Mouse (Mus musculus): ENCODE measurements around the gene Plekhb1. TPM values are rescaled to one million over a fixed set of nuclear protein-coding genes. Genes with fewer than 3 reads are reported as not detected.
A peak's percentile ranks its signal among the peaks of the same experiment; 100 is the strongest.

Gene Plekhb1
- polyA plus RNA-seq (2016; fragmentation: Nextera tagmentation; extraction: Ambion mirVana), result 4.2 and 4.4 TPM in 2 replicates

DNA sequence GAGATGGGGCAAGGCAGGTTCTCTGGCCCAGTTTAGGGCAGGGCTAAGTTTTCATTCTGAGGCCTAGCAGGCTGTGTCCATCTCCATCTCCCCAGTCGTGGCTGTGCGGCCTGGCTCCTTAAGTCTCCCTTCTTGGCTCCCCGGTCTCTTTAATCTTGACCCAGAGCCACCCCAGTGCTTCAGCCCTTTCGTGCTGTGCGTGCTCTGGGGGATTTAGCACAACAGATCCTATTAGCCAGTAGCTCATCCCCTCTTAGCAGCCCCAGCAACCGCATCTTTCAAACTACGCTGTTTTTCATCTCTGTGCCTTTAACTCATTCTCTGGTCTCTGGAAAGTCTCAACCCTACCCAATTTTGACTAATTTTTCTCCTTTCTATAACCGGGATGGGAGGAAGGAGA lies at the start of gene Plekhb1:
TSS of gene Plekhb1 (minus strand) at position 184 of the 400 bp plus-strand sequence.
- Histone ChIP-seq H3K4me3 (peak within 1 kb of the TSS; percentile 3), H3K27ac (replicated peaks) (peak within 1 kb of the TSS; percentile 64; the same call in 1 of the 2 replicates), H3K4me1 (peaks cover 35% of the 10 kb centered on the region), H3K36me3 (no peaks in the 10 kb centered on the region), H3K27me3 (ENCODE audit: low read depth, poor library complexity, severe bottlenecking) (no peaks in the 10 kb centered on the region), H3K9me3 (replicated peaks) (no peaks in the 10 kb centered on the region)
- no peak for DNase-seq (ENCODE audit: low spot score)
- 39% methylated on average over 8 of the region's 8 CpGs for WGBS

DNA sequence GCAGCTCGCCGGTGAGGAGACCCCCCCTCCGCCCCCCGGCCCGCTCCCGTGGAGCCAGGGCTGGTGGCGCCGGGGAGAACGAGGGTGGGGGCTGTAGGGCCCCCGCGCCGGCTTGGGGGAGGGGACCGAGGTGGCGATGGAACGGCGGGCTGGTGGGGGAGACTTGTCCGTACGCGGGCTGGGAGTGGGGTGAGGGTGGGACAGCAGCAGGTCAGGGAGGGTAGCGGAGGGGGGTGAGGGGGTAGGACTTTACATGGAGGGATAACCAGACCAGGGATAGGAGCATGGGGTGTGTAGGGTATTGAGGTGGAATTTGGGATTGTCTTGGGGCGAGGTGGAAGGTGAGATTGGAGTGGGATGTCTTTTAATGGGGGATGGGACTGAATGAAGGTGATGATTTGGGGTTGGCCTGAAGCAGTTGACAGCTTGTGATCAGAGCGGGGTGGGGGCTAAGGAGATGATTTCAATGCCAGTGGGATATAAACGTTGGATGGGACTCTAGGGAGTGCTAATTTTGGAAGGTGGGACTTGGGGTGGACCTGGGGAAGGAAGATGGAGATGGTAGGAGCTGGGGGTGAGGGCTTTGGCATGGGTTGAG lies 44.8 kb upstream of the Plekhb1 start:
- peak overlapping the region; percentile 93 for H3K4me3 ChIP-seq
- no peaks in the 10 kb centered on the region for H3K36me3 ChIP-seq
- under 1% methylated on average over 23 of the region's 23 CpGs for WGBS
- H3K9me3 ChIP-seq (replicated peaks), result no peaks in the 10 kb centered on the region
- peaks cover 30% of the 10 kb centered on the region for H3K4me1 ChIP-seq
- DNase-seq (ENCODE audit: low spot score), result no peak
- peak overlapping the region; percentile 99 for H3K27ac ChIP-seq (replicated peaks)
- H3K27me3 ChIP-seq (ENCODE audit: low read depth, poor library complexity, severe bottlenecking), result no peaks in the 10 kb centered on the region

DNA sequence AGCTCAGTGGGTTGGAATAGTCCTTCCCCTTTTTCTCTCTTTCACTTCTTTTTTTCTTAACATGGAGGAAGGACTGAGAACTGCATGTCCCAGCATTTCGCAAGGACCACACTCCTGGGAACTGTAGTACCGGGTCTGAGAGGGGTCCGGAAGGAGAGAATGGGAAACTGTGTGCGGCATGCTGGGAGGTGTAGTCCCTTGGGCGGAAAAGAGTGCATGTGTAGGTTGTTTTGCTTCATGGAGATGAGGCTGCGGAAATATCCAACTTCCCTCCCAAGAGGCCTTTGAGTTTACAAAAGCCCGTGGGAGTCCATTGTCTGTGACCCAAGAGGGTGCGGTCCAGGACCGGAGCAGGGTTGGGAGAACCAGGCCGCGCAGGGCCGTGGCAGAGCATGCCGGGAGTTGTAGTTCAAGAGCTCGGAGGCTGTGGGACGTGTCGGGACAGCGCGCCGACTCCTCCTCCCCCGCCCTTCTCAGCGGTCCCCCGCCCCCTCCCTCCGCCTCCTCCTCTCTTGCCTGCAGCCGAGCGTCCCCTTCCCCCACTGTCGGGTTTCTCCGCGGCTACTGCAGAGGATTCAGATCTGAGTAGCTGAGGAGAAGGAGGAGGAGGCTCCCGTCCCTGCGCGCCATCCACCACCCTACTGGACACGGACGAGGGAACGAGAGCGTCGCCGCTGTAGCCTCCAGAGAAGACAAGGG lies 44.1 kb upstream of the Plekhb1 start, which contains the start of gene Fam168a:
TSS of gene Fam168a (plus strand) at position 493 of the 699 bp plus-strand sequence.
- H3K27ac ChIP-seq (replicated peaks), result peak within 1 kb of the TSS; percentile 99
- WGBS, result 0% methylated on average over 36 of the region's 37 CpGs
- peaks cover 30% of the 10 kb centered on the region for H3K4me1 ChIP-seq
- peak within 1 kb of the TSS; percentile 93 for H3K4me3 ChIP-seq
- peak; percentile 98 for DNase-seq (ENCODE audit: low spot score)
- no peaks in the 10 kb centered on the region for H3K27me3 ChIP-seq (ENCODE audit: low read depth, poor library complexity, severe bottlenecking)
- H3K36me3 ChIP-seq, result no peaks in the 10 kb centered on the region
- no peaks in the 10 kb centered on the region for H3K9me3 ChIP-seq (replicated peaks)

DNA sequence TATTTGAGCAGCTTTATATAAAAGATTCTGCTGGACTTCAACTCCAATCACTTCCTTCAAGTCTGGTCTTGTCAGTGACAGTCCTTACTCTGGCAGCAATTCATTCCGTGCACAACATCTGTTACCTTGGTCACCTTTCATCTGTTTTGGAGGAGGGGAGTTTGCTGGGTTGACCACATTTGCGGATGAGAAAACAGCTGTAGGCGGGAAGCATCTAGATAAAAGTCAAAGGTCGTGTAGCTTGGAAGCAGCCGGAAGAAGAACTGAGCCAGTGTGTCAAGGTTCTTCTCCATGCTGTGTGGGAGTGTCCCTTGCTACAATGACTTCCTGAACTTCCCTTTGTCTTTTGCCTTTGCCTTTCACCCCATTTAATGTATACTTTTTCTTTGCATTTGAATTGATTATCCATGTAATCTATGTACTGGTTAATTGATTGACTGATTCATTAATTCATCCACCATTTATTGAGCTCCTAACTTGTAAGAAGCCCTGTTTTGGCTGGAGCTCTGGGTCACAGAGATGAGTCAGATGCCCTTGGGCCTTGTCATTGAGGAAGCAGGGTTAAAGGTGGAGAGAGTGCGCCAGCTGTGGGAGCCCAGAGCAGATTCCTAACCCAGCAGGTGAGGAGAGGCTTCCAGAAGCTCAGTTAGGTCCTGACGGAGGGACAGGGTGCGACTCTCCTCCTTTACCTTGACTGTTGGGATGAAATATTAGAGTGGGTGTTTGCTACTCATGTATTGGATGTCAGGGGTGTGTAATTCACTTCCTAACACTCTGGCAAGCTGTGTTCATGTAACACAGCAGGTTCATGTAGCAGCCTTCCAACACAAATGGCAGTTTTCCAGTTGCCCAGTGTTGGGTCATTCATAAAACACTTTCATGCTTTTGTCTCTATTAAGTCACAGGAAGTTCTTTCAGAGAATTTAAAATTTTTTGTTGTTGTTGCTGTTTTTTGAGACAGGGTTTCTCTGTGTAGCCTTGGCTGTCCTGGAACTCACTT lies 37.9 kb upstream of the Plekhb1 start:
- no peaks in the 10 kb centered on the region for H3K27me3 ChIP-seq (ENCODE audit: low read depth, poor library complexity, severe bottlenecking)
- H3K4me1 ChIP-seq, result peaks cover 14% of the 10 kb centered on the region; the same call in 1 of the 2 replicates
- H3K9me3 ChIP-seq (replicated peaks), result no peaks in the 10 kb centered on the region
- 59% methylated on average over 8 of the region's 8 CpGs for WGBS
- DNase-seq (ENCODE audit: low spot score), result no peak
- no peaks in the 10 kb centered on the region for H3K36me3 ChIP-seq
- H3K27ac ChIP-seq (replicated peaks), result no peak overlapping the region
- no peak overlapping the region for H3K4me3 ChIP-seq

DNA sequence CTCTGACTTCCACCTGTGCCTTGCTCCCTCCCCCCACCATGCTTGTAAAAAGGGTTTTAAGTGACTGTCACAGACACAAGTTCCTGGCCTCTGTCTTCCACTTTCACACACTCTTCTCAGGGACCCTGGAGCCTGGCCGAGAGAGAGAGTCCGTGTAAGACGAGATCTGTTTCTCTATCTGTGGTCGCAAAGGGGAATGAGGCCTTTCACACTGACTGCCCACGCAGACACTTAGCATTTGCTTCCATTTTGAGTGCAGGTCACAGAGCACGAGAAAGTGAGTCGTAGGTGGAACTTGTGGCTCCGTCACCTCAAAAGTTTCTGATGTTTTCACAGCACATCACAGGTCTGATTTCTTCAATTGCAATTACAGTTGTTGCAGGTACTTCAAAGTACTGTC lies 31.0 kb upstream of the Plekhb1 start:
- DNase-seq (ENCODE audit: low spot score), result no peak
- Histone ChIP-seq H3K27ac (replicated peaks) (no peak overlapping the region), H3K36me3 (no peaks in the 10 kb centered on the region), H3K4me3 (no peak overlapping the region), H3K9me3 (replicated peaks) (no peaks in the 10 kb centered on the region), H3K4me1 (no peaks in the 10 kb centered on the region), H3K27me3 (ENCODE audit: low read depth, poor library complexity, severe bottlenecking) (no peaks in the 10 kb centered on the region)
- WGBS, result 77% methylated on average over 8 of the region's 8 CpGs

DNA sequence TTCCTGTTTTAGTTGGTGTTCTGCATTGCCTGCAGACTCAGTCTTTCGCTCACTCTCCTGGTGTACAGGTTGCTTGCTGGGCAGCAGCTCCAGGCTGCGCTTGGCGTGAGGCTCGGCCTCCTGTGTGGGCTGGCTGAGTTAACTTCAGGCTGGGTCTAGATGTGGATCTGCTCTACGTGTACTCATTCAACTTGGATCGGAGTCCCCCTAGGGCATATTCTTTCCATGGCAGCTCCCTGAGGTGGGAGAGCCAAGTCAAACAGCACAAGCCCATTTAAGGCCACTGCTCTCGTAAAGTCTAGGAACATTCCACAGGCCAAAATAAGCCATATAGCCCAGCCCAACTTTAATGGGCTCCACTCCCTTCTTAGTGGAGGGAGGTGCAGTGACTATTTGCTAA lies 26.3 kb upstream of the Plekhb1 start:
- WGBS, result 91% methylated on average over 7 of the region's 7 CpGs
- no peaks in the 10 kb centered on the region for H3K36me3 ChIP-seq
- H3K9me3 ChIP-seq (replicated peaks), result no peaks in the 10 kb centered on the region
- no peak overlapping the region for H3K4me3 ChIP-seq
- no peaks in the 10 kb centered on the region for H3K27me3 ChIP-seq (ENCODE audit: low read depth, poor library complexity, severe bottlenecking)
- DNase-seq (ENCODE audit: low spot score), result no peak
- H3K4me1 ChIP-seq, result no peaks in the 10 kb centered on the region
- H3K27ac ChIP-seq (replicated peaks), result no peak overlapping the region

DNA sequence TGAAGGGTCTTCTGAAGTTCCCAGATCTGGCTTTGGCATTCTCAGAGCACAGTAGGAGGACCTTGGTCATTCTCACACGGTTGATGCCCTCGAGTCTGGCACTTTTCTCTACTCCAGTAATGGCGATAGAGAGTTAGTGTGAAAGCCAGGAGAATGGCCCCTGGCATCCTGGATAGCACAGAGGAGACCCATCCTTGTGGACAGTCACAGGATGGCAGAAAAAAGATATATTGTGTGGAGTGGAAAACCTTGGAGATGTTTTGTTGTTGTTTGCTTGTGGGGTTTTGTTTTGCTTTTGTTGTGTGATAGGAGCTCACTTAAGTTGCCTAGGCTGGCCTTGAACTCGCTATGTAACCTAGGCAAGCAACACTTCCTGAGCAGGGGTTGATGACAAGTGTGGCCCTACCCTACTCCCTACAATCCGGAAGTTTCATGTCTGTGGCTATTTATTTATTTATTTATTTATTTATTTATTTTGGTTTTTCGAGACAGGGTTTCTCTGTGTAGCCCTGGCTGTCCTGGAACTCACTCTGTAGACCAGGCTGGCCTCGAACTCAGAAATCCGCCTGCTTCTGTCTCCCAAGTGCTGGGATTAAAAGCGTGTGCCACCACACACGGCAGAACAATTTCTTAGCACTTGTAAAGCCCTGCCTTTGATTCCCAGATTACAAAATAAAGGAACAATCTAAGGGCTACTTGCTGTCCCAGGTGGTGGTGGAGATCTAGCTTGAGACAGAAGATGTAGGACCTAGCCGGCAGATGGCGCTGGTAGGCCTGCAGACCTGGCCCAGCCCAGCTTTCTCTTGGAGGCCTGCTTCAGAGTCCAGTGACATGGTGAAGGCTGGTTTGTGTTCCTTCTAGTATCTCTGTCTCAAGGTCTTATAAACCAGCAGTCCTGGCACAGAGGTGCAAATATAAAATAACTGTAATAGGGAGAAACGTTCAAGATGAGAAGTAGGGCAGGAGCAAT lies 23.1 kb upstream of the Plekhb1 start:
- 43% methylated on average over 13 of the region's 13 CpGs for WGBS
- Histone ChIP-seq H3K4me3 (no peak overlapping the region), H3K9me3 (replicated peaks) (no peaks in the 10 kb centered on the region), H3K4me1 (no peaks in the 10 kb centered on the region), H3K27ac (replicated peaks) (no peak overlapping the region), H3K36me3 (no peaks in the 10 kb centered on the region), H3K27me3 (ENCODE audit: low read depth, poor library complexity, severe bottlenecking) (no peaks in the 10 kb centered on the region)
- DNase-seq (ENCODE audit: low spot score), result peak; percentile 76

DNA sequence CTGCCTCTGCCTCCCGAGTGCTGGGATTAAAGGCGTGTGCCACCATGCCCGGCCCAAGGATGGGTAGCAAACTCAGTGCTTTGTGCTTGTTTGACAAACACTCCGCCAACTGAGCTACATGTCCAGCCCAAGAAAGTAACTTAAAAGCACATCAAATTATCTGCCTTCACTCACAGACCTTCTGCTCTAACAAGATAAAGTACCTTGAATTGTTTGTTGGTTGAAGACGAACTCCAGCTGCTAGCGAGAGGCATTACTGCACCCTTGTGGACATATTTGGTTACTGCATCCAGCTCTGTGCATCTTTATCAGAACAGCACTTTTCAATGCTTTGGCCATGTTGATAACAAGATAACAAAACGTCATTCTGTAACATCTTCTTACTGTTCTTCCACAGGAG lies 22.3 kb upstream of the Plekhb1 start:
- Histone ChIP-seq H3K4me1 (no peaks in the 10 kb centered on the region), H3K9me3 (replicated peaks) (no peaks in the 10 kb centered on the region), H3K36me3 (no peaks in the 10 kb centered on the region), H3K27me3 (ENCODE audit: low read depth, poor library complexity, severe bottlenecking) (no peaks in the 10 kb centered on the region), H3K4me3 (no peak overlapping the region), H3K27ac (replicated peaks) (no peak overlapping the region)
- peak; percentile 42 for DNase-seq (ENCODE audit: low spot score)
- 65% methylated on average over 7 of the region's 7 CpGs for WGBS

DNA sequence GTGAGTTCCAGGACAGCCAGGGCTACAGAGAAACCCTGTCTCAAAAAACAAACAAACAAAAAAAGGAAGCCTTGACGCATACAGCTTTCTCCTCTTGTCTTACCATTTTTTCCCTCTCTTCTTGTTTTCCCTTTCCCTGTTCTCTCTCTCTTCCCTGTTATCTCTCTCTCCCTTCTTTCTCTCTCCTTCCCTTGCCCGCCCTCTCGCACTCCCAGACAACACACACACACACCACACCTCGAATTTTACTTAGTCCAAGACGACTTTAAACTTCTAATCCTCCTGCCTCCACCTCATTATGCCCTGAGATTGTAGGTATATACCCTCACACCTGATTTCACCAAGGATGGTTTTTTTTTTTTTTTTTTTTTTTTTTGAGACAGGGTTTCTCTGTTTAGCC lies 21.9 kb upstream of the Plekhb1 start:
- 78% methylated on average over 5 of the region's 5 CpGs for WGBS
- Histone ChIP-seq H3K36me3 (no peaks in the 10 kb centered on the region), H3K4me1 (no peaks in the 10 kb centered on the region), H3K27me3 (ENCODE audit: low read depth, poor library complexity, severe bottlenecking) (no peaks in the 10 kb centered on the region), H3K9me3 (replicated peaks) (no peaks in the 10 kb centered on the region), H3K4me3 (no peak overlapping the region), H3K27ac (replicated peaks) (no peak overlapping the region)
- no peak for DNase-seq (ENCODE audit: low spot score)

DNA sequence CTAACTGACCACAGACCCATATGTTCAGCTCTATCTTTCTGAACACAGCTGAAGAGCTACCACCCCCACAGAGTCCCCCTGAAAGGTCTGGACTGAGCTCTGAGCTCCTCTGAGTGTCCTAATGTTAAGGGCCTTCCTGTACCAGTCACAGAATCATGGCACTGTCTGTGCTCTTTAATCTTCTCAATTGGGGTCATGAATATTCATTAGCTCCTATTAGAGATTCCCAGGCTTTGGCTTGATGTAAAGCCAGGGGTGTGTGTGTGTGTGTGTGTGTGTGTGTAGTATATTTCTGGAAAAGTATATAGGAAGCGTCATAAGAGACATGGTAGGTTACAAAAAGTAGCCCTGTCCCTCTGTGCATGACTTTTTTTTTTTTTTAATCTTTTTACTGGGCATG lies 21.0 kb upstream of the Plekhb1 start:
- Histone ChIP-seq H3K4me3 (no peak overlapping the region), H3K9me3 (replicated peaks) (no peaks in the 10 kb centered on the region), H3K4me1 (no peaks in the 10 kb centered on the region), H3K27ac (replicated peaks) (no peak overlapping the region), H3K27me3 (ENCODE audit: low read depth, poor library complexity, severe bottlenecking) (no peaks in the 10 kb centered on the region), H3K36me3 (no peaks in the 10 kb centered on the region)
- no peak for DNase-seq (ENCODE audit: low spot score)
- 94% methylated on average over 1 of the region's 1 CpGs for WGBS

DNA sequence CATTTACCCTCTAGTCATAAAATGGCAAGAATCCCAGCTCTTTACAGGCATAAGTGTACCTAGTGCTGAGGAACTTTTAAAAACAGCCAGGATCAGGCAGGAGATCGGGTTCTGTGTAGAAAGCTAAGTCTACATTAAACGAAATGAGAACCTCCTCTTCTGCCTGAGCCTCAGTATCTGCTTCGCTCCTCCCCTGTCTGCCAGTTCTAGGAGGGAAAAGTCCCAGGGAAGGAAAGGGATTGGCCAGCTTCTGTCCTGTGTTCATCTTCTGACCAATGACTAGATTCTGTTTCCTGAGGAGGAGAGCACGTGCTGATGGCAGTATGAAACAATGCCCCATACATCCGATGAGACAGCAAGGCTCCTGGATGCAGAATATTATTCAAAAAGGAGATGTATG lies 18.9 kb upstream of the Plekhb1 start:
- no peaks in the 10 kb centered on the region for H3K9me3 ChIP-seq (replicated peaks)
- no peak overlapping the region for H3K27ac ChIP-seq (replicated peaks)
- 58% methylated on average over 5 of the region's 5 CpGs for WGBS
- no peaks in the 10 kb centered on the region for H3K4me1 ChIP-seq
- no peaks in the 10 kb centered on the region for H3K27me3 ChIP-seq (ENCODE audit: low read depth, poor library complexity, severe bottlenecking)
- DNase-seq (ENCODE audit: low spot score), result no peak
- H3K36me3 ChIP-seq, result no peaks in the 10 kb centered on the region
- no peak overlapping the region for H3K4me3 ChIP-seq

Measured in midbrain, embryonic 10.5 days (tissue).